Mouse (Mus musculus) limb, embryonic 10.5 days (tissue): ENCODE measurements around the gene Gm12169. TPM values are rescaled to one million over a fixed set of nuclear protein-coding genes. Genes with fewer than 3 reads are reported as not detected.
"Not testable (repeated sequence)": the region's sequence is repeated elsewhere in the genome, so short reads cannot be mapped to it uniquely, and the experiment has no call there.

ENCODE experiments used
- DNase-seq: peaks from one replicate; pipeline ENCODE4 v3.0.0-alpha.2; 2017; ENCODE audit warnings: low spot score
- H3K27ac ChIP-seq: fragments of 300-500 bp; sonication (generic); 2 replicates; pipeline ENCODE4 v1.5.1; 2016; ENCODE audit warnings: mild to moderate bottlenecking
- H3K27me3 ChIP-seq: fragments of 300-500 bp; sonication (generic); 2 replicates; pipeline ENCODE4 v1.6.1; 2016; ENCODE audit warnings: low read depth, mild to moderate bottlenecking; ENCODE audit not compliant: poor library complexity, severe bottlenecking
- H3K36me3 ChIP-seq: fragments of 300-500 bp; sonication (generic); 2 replicates; pipeline ENCODE4 v1.6.1; 2016; ENCODE audit warnings: mild to moderate bottlenecking, moderate library complexity
- H3K4me1 ChIP-seq: fragments of 300-500 bp; sonication (generic); 2 replicates; pipeline ENCODE4 v1.6.1; 2016
- H3K4me3 ChIP-seq: fragments of 300-500 bp; sonication (generic); 2 replicates; pipeline ENCODE4 v1.5.1; 2016; ENCODE audit warnings: mild to moderate bottlenecking, moderate library complexity
- H3K9me3 ChIP-seq: fragments of 300-500 bp; sonication (generic); replicated peaks from 2 replicates; pipeline ENCODE4 v1.6.1; 2016; ENCODE audit warnings: mild to moderate bottlenecking
- WGBS: fragments of 180-500 bp; shearing (Covaris S2); methylation state at CpG from one replicate; pipeline ENCODE4 v1.1.7; 2016; 5-methylcytosine and 5-hydroxymethylcytosine counted together
- polyA plus RNA-seq: library from polyadenylated mRNA; unstranded; fragments of >200 nt; fragmentation: Nextera tagmentation; extraction: Ambion mirVana; gene quantifications from 2 replicates; pipeline ENCODE4 v1.2.1, GENCODE M21; 2016

Gm12169 gene
- polyA plus RNA-seq = not detected in 2 replicates

- Histone ChIP-seq H3K27me3 (no peaks in the 10 kb centered on the region), H3K4me3 (no peak within 1 kb of the TSS), H3K36me3 (no peaks in the 10 kb centered on the region), H3K4me1 (no peaks in the 10 kb centered on the region), H3K27ac (no peak within 1 kb of the TSS), H3K9me3 (no peaks in the 10 kb centered on the region)
- WGBS = 92% methylated on average over 2 of the region's 2 CpGs
- no peak for DNase-seq
Measured at GRCm38 (mm10) chr11:46523912-46524311, at the start of gene Gm12169. Gene Gm12169, plus strand, starts transcription at chr11:46524212.

- no peak for DNase-seq
- 93% methylated on average over 4 of the region's 4 CpGs for WGBS
- H3K4me1 ChIP-seq = no peaks in the 10 kb centered on the region
- H3K27me3 ChIP-seq = no peaks in the 10 kb centered on the region
- H3K36me3 ChIP-seq = no peaks in the 10 kb centered on the region
- H3K27ac ChIP-seq = no peak overlapping the region
- no peaks in the 10 kb centered on the region for H3K9me3 ChIP-seq
- H3K4me3 ChIP-seq = no peak overlapping the region
Measured at GRCm38 (mm10) chr11:46474220-46474619, 49.8 kb upstream of the Gm12169 start.

GRCm38 (mm10) chr11:46479311-46479710 is 44.7 kb upstream of the Gm12169 start:
- H3K9me3 ChIP-seq = no peaks in the 10 kb centered on the region
- H3K27ac ChIP-seq = no peak overlapping the region
- no peaks in the 10 kb centered on the region for H3K36me3 ChIP-seq
- WGBS = 90% methylated on average over 9 of the region's 9 CpGs
- H3K4me1 ChIP-seq = peaks cover 6% of the 10 kb centered on the region; the same call in 1 of the 2 replicates
- H3K4me3 ChIP-seq = no peak overlapping the region
- no peak for DNase-seq
- H3K27me3 ChIP-seq = no peaks in the 10 kb centered on the region

DNA sequence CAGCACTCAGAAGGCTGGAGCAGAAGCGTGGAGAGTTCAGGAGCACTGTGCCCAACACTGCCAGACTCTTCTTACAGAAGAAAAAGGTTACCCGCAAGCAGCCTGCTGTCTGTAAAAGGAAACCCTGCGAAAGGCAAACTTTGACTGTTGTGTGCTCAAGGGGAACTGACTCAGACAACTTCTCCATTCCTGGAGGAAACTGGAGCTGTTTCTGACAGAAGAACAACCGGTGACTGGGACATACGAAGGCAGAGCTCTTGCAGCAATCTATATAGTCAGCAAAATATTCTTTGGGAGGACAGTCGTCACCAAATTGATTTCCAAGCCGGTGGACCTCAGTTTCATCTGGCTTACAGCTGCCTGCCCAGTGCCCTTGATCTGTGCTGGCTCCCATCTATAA is 43.5 kb upstream of the Gm12169 start:
- WGBS = 74% methylated on average over 7 of the region's 7 CpGs
- Histone ChIP-seq H3K4me1 (peaks cover 6% of the 10 kb centered on the region; the same call in 1 of the 2 replicates), H3K9me3 (no peaks in the 10 kb centered on the region), H3K4me3 (no peak overlapping the region), H3K36me3 (no peaks in the 10 kb centered on the region), H3K27me3 (no peaks in the 10 kb centered on the region), H3K27ac (no peak overlapping the region)
- no peak for DNase-seq

GRCm38 (mm10) chr11:46488231-46488630 is 35.8 kb upstream of the Gm12169 start:
- no peak for DNase-seq
- no peak overlapping the region for H3K27ac ChIP-seq
- 41% methylated on average over 1 of the region's 1 CpGs for WGBS

DNA sequence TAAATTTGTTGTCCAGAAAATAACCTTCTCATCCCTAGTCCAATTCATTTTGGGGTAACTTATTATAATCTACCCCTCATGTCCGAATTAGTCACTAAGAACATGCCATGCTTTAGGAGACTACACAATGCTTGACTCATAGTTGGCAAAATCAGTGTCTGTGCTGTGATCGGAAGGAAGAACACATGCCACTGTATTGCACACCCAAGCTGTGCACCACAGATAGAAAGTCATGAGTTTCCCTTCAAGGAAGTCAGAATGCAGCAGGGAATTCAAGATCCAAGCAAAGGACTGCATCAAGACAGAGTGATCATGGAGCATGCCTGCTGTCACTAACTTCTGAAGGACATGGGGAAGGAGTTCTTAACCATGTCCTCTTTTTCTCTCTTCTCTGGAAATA is 35.4 kb upstream of the Gm12169 start:
- 86% methylated on average over 2 of the region's 2 CpGs for WGBS
- no peaks in the 10 kb centered on the region for H3K27me3 ChIP-seq

More at GRCm38 (mm10) chr11:46488231-46488630, 35.8 kb upstream of the Gm12169 start:
- Histone ChIP-seq H3K9me3 (no peaks in the 10 kb centered on the region), H3K4me1 (no peaks in the 10 kb centered on the region), H3K36me3 (no peaks in the 10 kb centered on the region), H3K27me3 (no peaks in the 10 kb centered on the region), H3K4me3 (no peak overlapping the region)

GRCm38 (mm10) chr11:46507146-46507545 is 16.9 kb upstream of the Gm12169 start:
- H3K9me3 ChIP-seq = no peaks in the 10 kb centered on the region
- H3K4me3 ChIP-seq = no peak overlapping the region
- WGBS = 75% methylated on average over 3 of the region's 3 CpGs
- no peaks in the 10 kb centered on the region for H3K27me3 ChIP-seq
- H3K27ac ChIP-seq = no peak overlapping the region
- DNase-seq = no peak
- H3K4me1 ChIP-seq = no peaks in the 10 kb centered on the region
- no peaks in the 10 kb centered on the region for H3K36me3 ChIP-seq

More for the DNA sequence above, 35.4 kb upstream of the Gm12169 start:
- no peaks in the 10 kb centered on the region for H3K36me3 ChIP-seq
- H3K4me3 ChIP-seq = no peak overlapping the region
- no peak overlapping the region for H3K27ac ChIP-seq
- H3K4me1 ChIP-seq = no peaks in the 10 kb centered on the region
- H3K9me3 ChIP-seq = no peaks in the 10 kb centered on the region
- no peak for DNase-seq

GRCm38 (mm10) chr11:46509900-46510299 is 14.1 kb upstream of the Gm12169 start:
- H3K27ac ChIP-seq = no peak overlapping the region
- WGBS = 94% methylated on average over 5 of the region's 5 CpGs
- no peaks in the 10 kb centered on the region for H3K4me1 ChIP-seq
- H3K4me3 ChIP-seq = no peak overlapping the region
- no peak for DNase-seq
- H3K36me3 ChIP-seq = no peaks in the 10 kb centered on the region
- H3K9me3 ChIP-seq = no peaks in the 10 kb centered on the region
- no peaks in the 10 kb centered on the region for H3K27me3 ChIP-seq

GRCm38 (mm10) chr11:46521341-46521740 is 2.7 kb upstream of the Gm12169 start:
- 88% methylated on average over 5 of the region's 5 CpGs for WGBS
- not testable (repeated sequence) for H3K36me3 ChIP-seq, DNase-seq

GRCm38 (mm10) chr11:46522719-46523118 is 1.3 kb upstream of the Gm12169 start:
- 85% methylated on average over 3 of the region's 3 CpGs for WGBS
- Histone ChIP-seq H3K4me3 (no peak overlapping the region), H3K27ac (no peak overlapping the region), H3K27me3 (no peaks in the 10 kb centered on the region), H3K36me3 (no peaks in the 10 kb centered on the region), H3K9me3 (no peaks in the 10 kb centered on the region), H3K4me1 (no peaks in the 10 kb centered on the region)
- no peak for DNase-seq

More at GRCm38 (mm10) chr11:46521341-46521740, 2.7 kb upstream of the Gm12169 start:
- H3K4me3 ChIP-seq, H3K9me3 ChIP-seq, H3K4me1 ChIP-seq, H3K27ac ChIP-seq, H3K27me3 ChIP-seq: not testable (repeated sequence)

DNA sequence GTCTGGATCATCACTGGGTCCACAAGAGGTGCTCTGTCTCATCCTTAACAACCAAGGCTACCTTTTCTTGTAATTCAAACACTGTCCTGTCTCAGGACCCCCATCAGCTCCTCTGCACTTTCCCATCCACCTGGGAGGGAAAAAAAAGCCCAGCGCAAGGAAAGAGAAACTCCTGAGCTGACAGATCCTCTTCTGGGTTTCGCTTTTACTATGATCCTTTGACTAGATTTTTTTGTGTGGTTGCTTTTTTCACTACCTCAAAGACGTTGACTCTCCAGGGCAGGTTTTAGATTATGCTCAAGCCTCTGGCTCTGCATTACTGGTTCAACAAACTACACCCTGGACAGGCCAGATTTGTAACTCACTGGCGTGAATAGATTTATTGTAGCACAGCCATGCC is 6.1 kb downstream of the Gm12169 start:
- H3K9me3 ChIP-seq = no peaks in the 10 kb centered on the region
- no peaks in the 10 kb centered on the region for H3K4me1 ChIP-seq
- no peak for DNase-seq
- H3K4me3 ChIP-seq = no peak overlapping the region
- WGBS = 81% methylated on average over 4 of the region's 4 CpGs
- H3K36me3 ChIP-seq = no peaks in the 10 kb centered on the region
- no peaks in the 10 kb centered on the region for H3K27me3 ChIP-seq
- H3K27ac ChIP-seq = no peak overlapping the region

- WGBS = 80% methylated on average over 4 of the region's 4 CpGs
- no peak for DNase-seq
- Histone ChIP-seq H3K27me3 (no peaks in the 10 kb centered on the region), H3K27ac (no peak overlapping the region), H3K4me1 (no peaks in the 10 kb centered on the region), H3K36me3 (no peaks in the 10 kb centered on the region), H3K4me3 (no peak overlapping the region), H3K9me3 (no peaks in the 10 kb centered on the region)
Measured at GRCm38 (mm10) chr11:46536978-46537377, 13.0 kb downstream of the Gm12169 start.

DNA sequence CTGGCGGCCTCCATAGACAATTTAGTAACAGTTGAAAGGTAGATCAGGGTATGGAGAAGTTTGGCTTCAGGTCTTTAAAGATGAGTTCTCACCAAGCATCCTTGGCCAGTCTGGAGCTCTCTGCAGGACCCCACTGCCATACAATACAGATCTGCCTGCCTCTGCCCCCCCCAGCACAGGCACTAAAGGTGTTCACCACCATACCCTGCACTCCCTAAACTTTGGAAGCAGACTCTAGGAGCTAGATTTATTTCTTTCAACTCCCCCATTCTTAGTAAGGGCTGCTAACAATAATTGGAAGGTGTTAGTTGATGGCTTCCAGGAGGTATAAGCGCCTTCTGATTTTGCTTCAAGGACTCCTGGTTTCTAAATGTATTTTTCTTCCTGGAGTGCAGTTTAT is 19.5 kb downstream of the Gm12169 start:
- peaks cover 6% of the 10 kb centered on the region for H3K4me1 ChIP-seq

GRCm38 (mm10) chr11:46549721-46550120 is 25.7 kb downstream of the Gm12169 start:
- Histone ChIP-seq H3K36me3 (no peaks in the 10 kb centered on the region), H3K9me3 (no peaks in the 10 kb centered on the region), H3K27ac (no peak overlapping the region), H3K27me3 (no peaks in the 10 kb centered on the region), H3K4me3 (no peak overlapping the region), H3K4me1 (no peaks in the 10 kb centered on the region)
- no peak for DNase-seq
- 88% methylated on average over 4 of the region's 4 CpGs for WGBS

More for the DNA sequence above, 19.5 kb downstream of the Gm12169 start:
- Histone ChIP-seq H3K36me3 (no peaks in the 10 kb centered on the region), H3K9me3 (no peaks in the 10 kb centered on the region), H3K27ac (no peak overlapping the region), H3K4me3 (no peak overlapping the region), H3K27me3 (no peaks in the 10 kb centered on the region)
- WGBS = 78% methylated on average over 2 of the region's 2 CpGs
- DNase-seq = no peak
